Mouse (Mus musculus) liver, embryonic 14.5 days (tissue): ENCODE measurements around the gene Tpd52l1. TPM values are rescaled to one million over a fixed set of nuclear protein-coding genes. Genes with fewer than 3 reads are reported as not detected.

Experiments
- ATAC-seq: fragments of 200-750 bp; cut with Nextera tagmentation; 2 replicates; pipeline ENCODE4 v1.8.0; 2017; ENCODE audit warnings: moderate number of reproducible peaks, mild to moderate bottlenecking, moderate library complexity; ENCODE audit not compliant: insufficient read depth
- DNase-seq, 3 experiments: peaks; one replicate each; pipeline ENCODE4 v3.0.0-alpha.2; 2012 to 2013; ENCODE audit warnings: low read depth in 3 of 3, low spot score in 3 of 3
- H3K27ac ChIP-seq: fragments of 300-500 bp; sonication (generic); 2 replicates; pipeline ENCODE4 v1.5.1; 2014; ENCODE audit warnings: moderate library complexity, mild to moderate bottlenecking, control low read depth, inconsistent platforms
- H3K27me3 ChIP-seq: fragments of 300-500 bp; sonication (generic); 2 replicates; pipeline ENCODE4 v1.6.1; 2014; ENCODE audit warnings: mild to moderate bottlenecking, low read length, moderate library complexity; ENCODE audit not compliant: control insufficient read depth, insufficient read depth
- H3K36me3 ChIP-seq: fragments of 300-500 bp; sonication (generic); replicated peaks from 2 replicates; pipeline ENCODE4 v1.6.1; 2014; ENCODE audit warnings: low read depth; ENCODE audit not compliant: control insufficient read depth, insufficient read depth
- H3K4me1 ChIP-seq, 2 experiments: fragments of 200-500 bp in 1 of 2; fragments of 300-500 bp in 1 of 2; sonication (generic) in 1 of 2; replicated peaks; 2 replicates each; pipeline ENCODE4 v1.6.1; 2012 to 2014; ENCODE audit warnings: antibody characterized with exemption in 1 of 2, inconsistent platforms in 1 of 2, low read length in 1 of 2; ENCODE audit not compliant: control insufficient read depth in 2 of 2, insufficient read depth in 2 of 2
- H3K4me2 ChIP-seq: fragments of 300-500 bp; sonication (generic); 2 replicates; pipeline ENCODE4 v1.6.1; 2014; ENCODE audit warnings: low read depth, mild to moderate bottlenecking, control low read depth, moderate library complexity
- H3K4me3 ChIP-seq, 2 experiments: fragments of 200-500 bp in 1 of 2; fragments of 300-500 bp in 1 of 2; sonication (generic) in 1 of 2; 2 replicates each; pipeline ENCODE4 v1.5.1; 2012 to 2014; ENCODE audit warnings: low read depth in 2 of 2, low read length in 2 of 2, mild to moderate bottlenecking in 2 of 2, control low read depth in 1 of 2, inconsistent platforms in 1 of 2, moderate library complexity in 1 of 2; ENCODE audit not compliant: insufficient read depth in 1 of 2
- H3K9ac ChIP-seq: fragments of 300-500 bp; sonication (generic); replicated peaks from 2 replicates; pipeline ENCODE4 v1.6.1; 2014; ENCODE audit warnings: mild to moderate bottlenecking, control low read depth, moderate library complexity
- H3K9me3 ChIP-seq: fragments of 300-500 bp; sonication (generic); 2 replicates; pipeline ENCODE4 v1.6.1; 2016; ENCODE audit warnings: low read length, mixed read lengths; ENCODE audit not compliant: control insufficient read depth
- CTCF ChIP-seq: IDR thresholded peaks from 2 replicates; pipeline ENCODE4 v1.5.1; 2016; ENCODE audit warnings: antibody characterized with exemption, low read depth, control low read depth
- EP300 ChIP-seq: IDR thresholded peaks from 2 replicates; pipeline ENCODE4 v1.6.1; 2016; ENCODE audit warnings: antibody characterized with exemption, low read depth
- WGBS: fragments of 180-500 bp; shearing (Covaris S2); extraction: QIAGEN DNeasy Blood & Tissue Kit; methylation state at CpG from one replicate; pipeline ENCODE4 v1.1.7; 2014; ENCODE audit not compliant: insufficient replicate concordance; 5-methylcytosine and 5-hydroxymethylcytosine counted together
- polyA plus RNA-seq, 2 experiments: library from polyadenylated mRNA; depleted of rRNA in 1 of 2; stranded (reverse) in 1 of 2; unstranded in 1 of 2; fragments of >200 nt; fragmentation: Nextera tagmentation in 1 of 2; extraction: Ambion mirVana in 1 of 2; gene quantifications; 2 replicates each; pipeline versions ENCODE4 v1.2.1 to v1.2.3; 2012 to 2014

Gene Tpd52l1
- polyA plus RNA-seq, 2 experiments = 0.38 to 0.52 TPM

DNA sequence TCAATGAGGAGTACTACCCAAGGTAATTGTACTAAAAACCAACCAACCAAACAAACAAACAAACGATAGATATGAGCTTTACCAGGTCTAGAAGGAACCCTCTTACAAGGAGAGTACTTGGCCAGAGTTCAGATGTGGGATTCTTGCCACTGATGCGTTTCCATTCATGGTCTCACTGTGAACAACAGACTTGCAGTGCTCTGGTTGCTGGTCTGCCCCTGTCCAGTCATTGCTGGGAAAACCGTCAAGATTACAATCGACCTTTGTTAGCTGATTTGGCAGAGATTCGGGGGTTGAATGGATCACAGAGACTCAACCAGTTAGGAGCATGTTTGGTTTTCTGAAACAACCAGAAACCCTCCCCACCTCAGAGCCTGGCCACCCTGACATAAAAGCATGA lies 150.1 kb downstream of the Tpd52l1 start:
- Histone ChIP-seq H3K9me3 (no peaks in the 10 kb centered on the region), H3K27me3 (no peaks in the 10 kb centered on the region), H3K27ac (no peak overlapping the region), H3K36me3 (no peaks in the 10 kb centered on the region), H3K4me1 (no peaks in the 10 kb centered on the region), H3K4me3 (no peak overlapping the region), H3K4me2 (no peak overlapping the region), H3K9ac (no peak overlapping the region)
- 54% methylated on average over 5 of the region's 5 CpGs for WGBS
- DNase-seq (no peak), ATAC-seq (no peak)
- TF ChIP-seq CTCF (no peak), EP300 (no peak)

DNA sequence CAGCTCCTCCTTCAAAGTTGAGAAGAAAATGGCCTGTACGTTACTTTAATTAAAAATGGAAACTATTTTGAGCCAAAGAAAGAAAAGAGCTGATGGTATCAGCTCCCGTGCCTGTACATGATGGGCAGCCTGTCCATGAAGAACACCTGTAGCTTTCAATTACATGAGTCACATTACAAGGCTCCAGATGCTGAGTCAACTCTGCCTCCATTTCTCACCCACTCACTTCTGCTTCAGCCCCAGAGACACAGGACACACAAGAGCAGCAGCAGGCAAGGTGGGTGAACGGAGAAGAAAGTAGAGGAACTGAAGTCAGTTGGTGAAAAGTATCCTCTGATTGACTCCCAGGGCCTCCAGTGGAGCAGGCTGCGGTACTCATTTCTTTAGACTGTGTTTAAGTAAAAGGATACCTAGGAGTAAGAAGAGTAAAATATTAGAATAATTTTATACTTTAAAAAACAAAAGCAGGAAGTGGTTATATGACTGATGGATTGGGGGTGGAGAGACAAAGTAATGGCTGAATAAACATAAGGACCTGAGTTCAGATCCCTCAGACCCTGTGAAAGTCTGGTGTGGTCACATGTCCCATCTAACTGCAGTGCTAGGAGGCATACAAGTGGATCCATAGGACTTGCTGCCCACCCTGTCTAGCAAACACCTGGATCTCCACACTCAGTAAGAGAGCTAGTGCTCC lies 156.9 kb downstream of the Tpd52l1 start:
- Histone ChIP-seq H3K9me3 (no peaks in the 10 kb centered on the region), H3K27me3 (no peaks in the 10 kb centered on the region), H3K27ac (no peak overlapping the region), H3K4me1 (no peaks in the 10 kb centered on the region), H3K4me3 (no peak overlapping the region), H3K9ac (no peak overlapping the region), H3K4me2 (no peak overlapping the region), H3K36me3 (no peaks in the 10 kb centered on the region)
- 59% methylated on average over 4 of the region's 4 CpGs for WGBS
- ATAC-seq (no peak), DNase-seq (no peak)
- TF ChIP-seq CTCF (no peak), EP300 (no peak)

DNA sequence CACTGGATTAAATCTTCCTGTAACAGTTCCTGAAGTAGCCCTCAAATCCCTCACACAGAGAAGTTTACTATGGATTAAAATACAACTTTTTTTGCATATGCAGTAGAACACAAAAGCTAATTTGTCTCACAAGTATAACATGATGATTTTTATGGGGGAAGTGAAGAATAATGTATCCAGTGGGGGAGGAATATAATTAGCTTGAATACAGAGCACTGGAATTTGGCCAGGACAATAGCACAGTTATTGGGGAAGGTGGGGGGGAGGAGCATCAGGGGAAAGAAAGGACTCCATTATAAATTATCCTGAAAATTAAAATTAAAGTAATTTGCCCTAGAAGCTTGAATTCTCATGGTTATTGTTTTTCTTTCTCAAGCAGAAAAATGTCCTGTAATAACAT lies 158.0 kb downstream of the Tpd52l1 start:
- ATAC-seq (no peak), DNase-seq (no peak)
- no peaks in the 10 kb centered on the region for H3K27me3 ChIP-seq
- H3K4me2 ChIP-seq = no peak overlapping the region
- no peak for TF ChIP-seq EP300
- no peak for TF ChIP-seq CTCF
- no peak overlapping the region for H3K4me3 ChIP-seq
- no peaks in the 10 kb centered on the region for H3K4me1 ChIP-seq
- H3K9ac ChIP-seq = no peak overlapping the region
- no peak overlapping the region for H3K27ac ChIP-seq
- H3K9me3 ChIP-seq = no peaks in the 10 kb centered on the region
- no peaks in the 10 kb centered on the region for H3K36me3 ChIP-seq

Other genes with a start within 250 kb of the Tpd52l1 start
- 5.0 and 9.1 TPM in 2 replicates for gene Hddc2, start 132.6 kb downstream of the Tpd52l1 start, polyA plus RNA-seq (2012; rRNA removed)
- 19.6 and 21.0 TPM in 2 replicates for gene Hddc2, start 132.6 kb downstream of the Tpd52l1 start, polyA plus RNA-seq (2014; fragmentation: Nextera tagmentation; extraction: Ambion mirVana)
- 0.16 and 0.20 TPM in 2 replicates for gene Rnf217, start 163.2 kb upstream of the Tpd52l1 start, polyA plus RNA-seq (2012; rRNA removed)
- 0.18 and 0.28 TPM in 2 replicates for gene Rnf217, start 163.2 kb upstream of the Tpd52l1 start, polyA plus RNA-seq (2014; fragmentation: Nextera tagmentation; extraction: Ambion mirVana)